Mouse (Mus musculus) spleen, adult 2 months (tissue): ENCODE results near the gene Trpv2.

Experiments
- CTCF ChIP-seq: fragments of 200-500 bp; IDR thresholded peaks from 2 replicates; pipeline ENCODE4 v1.5.1; 2011; ENCODE audit warnings: mild to moderate bottlenecking, inconsistent platforms; ENCODE audit not compliant: insufficient read depth, insufficient read length, insufficient replicate concordance; ENCODE audit errors: extremely low read depth
- POLR2A ChIP-seq: fragments of 200-500 bp; IDR thresholded peaks from 2 replicates; pipeline ENCODE4 v1.6.1; 2011; ENCODE audit warnings: low read depth, low read length, inconsistent platforms

GRCm38 (mm10) chr11:62638402-62638801 is 64.1 kb downstream of the Trpv2 start:
- TF ChIP-seq CTCF, result no peak
- TF ChIP-seq POLR2A, result no peak
